Mouse (Mus musculus): ENCODE measurements around the gene Zyx. TPM values are rescaled to one million over a fixed set of nuclear protein-coding genes. Genes with fewer than 3 reads are reported as not detected.

The Zyx gene
- total RNA-seq, 1 experiment, result 46.0 TPM

- in situ Hi-C loops (cut with MboI; ENCODE audit: low sequenced_read_pairs in 2 of 2, unreplicated experiment in 2 of 2), result no loop called here
- TF ChIP-seq HCFC1 (IDR thresholded peaks at IDR 0.05; ENCODE audit: borderline replicate concordance, insufficient read depth, low read length), result no peak
- TF ChIP-seq CHD2 (IDR thresholded peaks at IDR 0.05; ENCODE audit: low read depth, low read length), result no peak
- TF ChIP-seq ZC3H11A (IDR thresholded peaks at IDR 0.05; ENCODE audit: borderline replicate concordance, low read depth, low read length), result no peak
- TF ChIP-seq MAFK (IDR thresholded peaks at IDR 0.05; ENCODE audit: insufficient read depth, low read depth, low read length), result no peak
- Histone ChIP-seq H3K27ac (ENCODE audit: insufficient read depth, low read depth, low read length, poor library complexity, severe bottlenecking) (no peak overlapping the region), H3K36me3 (ENCODE audit: control insufficient read depth, insufficient read depth, low read length, poor library complexity, severe bottlenecking) (no peaks in the 10 kb centered on the region), H3K9ac (ENCODE audit: insufficient read depth, low read depth, low read length, poor library complexity, severe bottlenecking) (no peak overlapping the region), H3K9me3 (ENCODE audit: control insufficient read depth, insufficient read depth, low read depth, low read length) (no peaks in the 10 kb centered on the region), H3K4me1 (ENCODE audit: control insufficient read depth in 2 of 2, insufficient read depth in 2 of 2, low read length in 2 of 2, poor library complexity in 1 of 2) (0 out of 4 replicates have a peak, but pooled peaks cover 0 to 3% of the 10 kb centered on the region in 2 experiments), H3K4me3 (ENCODE audit: insufficient read depth in 1 of 2, low read depth in 1 of 2, low read length in 2 of 2, poor library complexity in 1 of 2, severe bottlenecking in 1 of 2) (no peak overlapping the region)
- DNase-seq (ENCODE audit: low read depth, low spot score), result no peak
These were observed 22.9 kb upstream of the Zyx start for GRCm38 (mm10) chr6:42326509-42326908.

GRCm38 (mm10) chr6:42328757-42329156 lies 20.7 kb upstream of the Zyx start:
- in situ Hi-C loops (cut with MboI; ENCODE audit: low sequenced_read_pairs in 2 of 2, unreplicated experiment in 2 of 2), result no loop called here
- Histone ChIP-seq H3K27ac (ENCODE audit: insufficient read depth, low read depth, low read length, poor library complexity, severe bottlenecking) (no peak overlapping the region), H3K9me3 (ENCODE audit: control insufficient read depth, insufficient read depth, low read depth, low read length) (no peaks in the 10 kb centered on the region), H3K9ac (ENCODE audit: insufficient read depth, low read depth, low read length, poor library complexity, severe bottlenecking) (no peak overlapping the region), H3K4me1 (ENCODE audit: control insufficient read depth in 2 of 2, insufficient read depth in 2 of 2, low read length in 2 of 2, poor library complexity in 1 of 2) (no peaks in the 10 kb centered on the region), H3K36me3 (ENCODE audit: control insufficient read depth, insufficient read depth, low read length, poor library complexity, severe bottlenecking) (no peaks in the 10 kb centered on the region), H3K4me3 (ENCODE audit: insufficient read depth in 1 of 2, low read depth in 1 of 2, low read length in 2 of 2, poor library complexity in 1 of 2, severe bottlenecking in 1 of 2) (no peak overlapping the region)
- TF ChIP-seq MAFK (IDR thresholded peaks at IDR 0.05; ENCODE audit: insufficient read depth, low read depth, low read length) (no peak), CHD2 (IDR thresholded peaks at IDR 0.05; ENCODE audit: low read depth, low read length) (no peak), HCFC1 (IDR thresholded peaks at IDR 0.05; ENCODE audit: borderline replicate concordance, insufficient read depth, low read length) (no peak), ZNF384 (IDR thresholded peaks at IDR 0.05; ENCODE audit: low read depth, low read length) (no peak), ZC3H11A (IDR thresholded peaks at IDR 0.05; ENCODE audit: borderline replicate concordance, low read depth, low read length) (no peak)
- DNase-seq (ENCODE audit: low read depth, low spot score), result no peak

DNA sequence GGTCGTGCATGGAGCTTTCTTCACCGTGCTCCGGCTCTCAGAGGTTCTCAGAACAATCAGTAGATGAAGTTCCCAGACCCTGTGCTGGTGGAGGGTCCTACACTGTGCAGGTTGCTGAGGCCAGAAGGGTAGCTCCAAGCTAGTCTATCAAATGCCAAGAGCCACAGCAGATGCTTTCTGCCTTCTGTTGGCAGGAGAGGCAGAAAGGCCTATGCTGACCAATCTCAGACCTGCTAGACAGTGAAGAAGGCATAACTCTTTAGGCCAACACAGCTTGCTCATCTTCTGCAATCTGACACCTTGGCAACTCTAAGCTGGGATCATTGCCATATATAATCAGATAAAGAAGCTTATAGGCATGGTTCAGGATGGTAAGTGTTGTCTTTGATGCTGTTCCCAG lies 19.2 kb upstream of the Zyx start:
- Histone ChIP-seq H3K36me3 (ENCODE audit: control insufficient read depth, insufficient read depth, low read length, poor library complexity, severe bottlenecking) (no peaks in the 10 kb centered on the region), H3K4me3 (ENCODE audit: insufficient read depth in 1 of 2, low read depth in 1 of 2, low read length in 2 of 2, poor library complexity in 1 of 2, severe bottlenecking in 1 of 2) (no peak overlapping the region), H3K4me1 (ENCODE audit: control insufficient read depth in 2 of 2, insufficient read depth in 2 of 2, low read length in 2 of 2, poor library complexity in 1 of 2) (no peaks in the 10 kb centered on the region), H3K9ac (ENCODE audit: insufficient read depth, low read depth, low read length, poor library complexity, severe bottlenecking) (no peak overlapping the region), H3K9me3 (ENCODE audit: control insufficient read depth, insufficient read depth, low read depth, low read length) (no peaks in the 10 kb centered on the region), H3K27ac (ENCODE audit: insufficient read depth, low read depth, low read length, poor library complexity, severe bottlenecking) (no peak overlapping the region)
- TF ChIP-seq CHD2 (IDR thresholded peaks at IDR 0.05; ENCODE audit: low read depth, low read length) (no peak), ZC3H11A (IDR thresholded peaks at IDR 0.05; ENCODE audit: borderline replicate concordance, low read depth, low read length) (no peak), HCFC1 (IDR thresholded peaks at IDR 0.05; ENCODE audit: borderline replicate concordance, insufficient read depth, low read length) (no peak), MAFK (IDR thresholded peaks at IDR 0.05; ENCODE audit: insufficient read depth, low read depth, low read length) (no peak), ZNF384 (IDR thresholded peaks at IDR 0.05; ENCODE audit: low read depth, low read length) (no peak)
- in situ Hi-C loops (cut with MboI; ENCODE audit: low sequenced_read_pairs in 2 of 2, unreplicated experiment in 2 of 2), result no loop called here
- DNase-seq (ENCODE audit: low read depth, low spot score), result no peak

DNA sequence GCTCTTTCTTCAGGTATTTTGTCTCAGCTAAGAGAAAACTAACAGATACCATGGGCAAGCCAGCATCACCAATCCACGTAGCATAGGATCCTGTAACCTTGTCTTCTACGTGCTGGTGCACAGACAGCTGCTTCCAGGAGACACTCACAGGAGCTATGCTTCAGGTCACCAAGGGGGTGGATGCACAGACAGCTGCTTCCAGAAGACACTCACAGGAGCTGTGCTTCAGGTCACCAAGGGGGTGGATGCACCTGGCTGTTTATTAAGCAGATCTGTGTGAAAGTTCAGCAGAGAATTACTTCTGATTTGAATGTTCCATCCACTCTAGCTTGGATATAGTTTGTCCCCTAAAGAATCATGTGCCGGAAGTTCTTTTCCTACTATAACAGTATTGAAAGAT lies 18.5 kb upstream of the Zyx start:
- no peaks in the 10 kb centered on the region for H3K4me1 ChIP-seq (ENCODE audit: control insufficient read depth in 2 of 2, insufficient read depth in 2 of 2, low read length in 2 of 2, poor library complexity in 1 of 2)
- no peak for DNase-seq (ENCODE audit: low read depth, low spot score)
- no peaks in the 10 kb centered on the region for H3K9me3 ChIP-seq (ENCODE audit: control insufficient read depth, insufficient read depth, low read depth, low read length)
- TF ChIP-seq ZC3H11A (IDR thresholded peaks at IDR 0.05; ENCODE audit: borderline replicate concordance, low read depth, low read length) (no peak), HCFC1 (IDR thresholded peaks at IDR 0.05; ENCODE audit: borderline replicate concordance, insufficient read depth, low read length) (no peak), CHD2 (IDR thresholded peaks at IDR 0.05; ENCODE audit: low read depth, low read length) (no peak), ZNF384 (IDR thresholded peaks at IDR 0.05; ENCODE audit: low read depth, low read length) (no peak), MAFK (IDR thresholded peaks at IDR 0.05; ENCODE audit: insufficient read depth, low read depth, low read length) (no peak)
- no peaks in the 10 kb centered on the region for H3K36me3 ChIP-seq (ENCODE audit: control insufficient read depth, insufficient read depth, low read length, poor library complexity, severe bottlenecking)
- H3K4me3 ChIP-seq (ENCODE audit: insufficient read depth in 1 of 2, low read depth in 1 of 2, low read length in 2 of 2, poor library complexity in 1 of 2, severe bottlenecking in 1 of 2), result no peak overlapping the region
- H3K27ac ChIP-seq (ENCODE audit: insufficient read depth, low read depth, low read length, poor library complexity, severe bottlenecking), result no peak overlapping the region
- H3K9ac ChIP-seq (ENCODE audit: insufficient read depth, low read depth, low read length, poor library complexity, severe bottlenecking), result no peak overlapping the region
- in situ Hi-C loops (cut with MboI; ENCODE audit: low sequenced_read_pairs in 2 of 2, unreplicated experiment in 2 of 2), result no loop called here

DNA sequence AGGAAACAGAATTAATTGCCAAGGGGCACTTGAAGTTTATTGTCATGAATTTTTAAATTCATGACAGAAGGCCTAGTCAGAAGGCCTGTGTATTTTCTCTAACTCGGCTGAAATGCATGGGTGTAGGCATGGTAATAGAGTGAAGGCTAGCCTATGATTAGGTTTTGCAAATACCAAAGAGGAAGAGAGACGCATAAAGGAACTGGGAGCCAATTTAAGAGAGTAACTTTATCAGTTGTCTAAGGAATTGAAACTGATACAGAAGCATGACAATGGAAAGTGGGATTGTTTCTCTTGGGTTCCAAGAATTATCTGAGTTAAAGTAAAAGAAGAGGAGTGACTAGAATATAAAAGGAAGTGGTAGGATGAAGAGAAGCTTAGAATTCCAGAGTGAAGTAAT lies 10.2 kb upstream of the Zyx start:
- in situ Hi-C loops (cut with MboI; ENCODE audit: low sequenced_read_pairs in 2 of 2, unreplicated experiment in 2 of 2), result no loop called here
- H3K4me3 ChIP-seq (ENCODE audit: insufficient read depth in 1 of 2, low read depth in 1 of 2, low read length in 2 of 2, poor library complexity in 1 of 2, severe bottlenecking in 1 of 2), result no peak overlapping the region
- TF ChIP-seq HCFC1 (IDR thresholded peaks at IDR 0.05; ENCODE audit: borderline replicate concordance, insufficient read depth, low read length), result no peak
- no peak for TF ChIP-seq ZC3H11A (IDR thresholded peaks at IDR 0.05; ENCODE audit: borderline replicate concordance, low read depth, low read length)
- TF ChIP-seq ZNF384 (IDR thresholded peaks at IDR 0.05; ENCODE audit: low read depth, low read length), result no peak
- TF ChIP-seq MAFK (IDR thresholded peaks at IDR 0.05; ENCODE audit: insufficient read depth, low read depth, low read length), result no peak
- TF ChIP-seq CHD2 (IDR thresholded peaks at IDR 0.05; ENCODE audit: low read depth, low read length), result no peak

More for the DNA sequence above, 10.2 kb upstream of the Zyx start:
- no peaks in the 10 kb centered on the region for H3K9me3 ChIP-seq (ENCODE audit: control insufficient read depth, insufficient read depth, low read depth, low read length)
- no peak overlapping the region for H3K27ac ChIP-seq (ENCODE audit: insufficient read depth, low read depth, low read length, poor library complexity, severe bottlenecking)
- H3K4me1 ChIP-seq (ENCODE audit: control insufficient read depth in 2 of 2, insufficient read depth in 2 of 2, low read length in 2 of 2, poor library complexity in 1 of 2), result peaks cover 0 to 2% of the 10 kb centered on the region in 2 experiments; a peak in 1 of 4 replicates
- no peaks in the 10 kb centered on the region for H3K36me3 ChIP-seq (ENCODE audit: control insufficient read depth, insufficient read depth, low read length, poor library complexity, severe bottlenecking)
- H3K9ac ChIP-seq (ENCODE audit: insufficient read depth, low read depth, low read length, poor library complexity, severe bottlenecking), result no peak overlapping the region
- no peak for DNase-seq (ENCODE audit: low read depth, low spot score)
